Mouse (Mus musculus) right cerebral cortex, adult 2 months (tissue): Measurements from ENCODE around the gene Rps6kc1.
A peak's percentile ranks its signal among the peaks of the same experiment; 100 is the strongest.

ENCODE experiments used
- DNase-seq, 2 experiments: peaks; one replicate each; pipeline ENCODE4 v3.0.0; 2021 to 2022; ENCODE audit warnings: low spot score in 2 of 2

Gene Rps6kc1

DNA sequence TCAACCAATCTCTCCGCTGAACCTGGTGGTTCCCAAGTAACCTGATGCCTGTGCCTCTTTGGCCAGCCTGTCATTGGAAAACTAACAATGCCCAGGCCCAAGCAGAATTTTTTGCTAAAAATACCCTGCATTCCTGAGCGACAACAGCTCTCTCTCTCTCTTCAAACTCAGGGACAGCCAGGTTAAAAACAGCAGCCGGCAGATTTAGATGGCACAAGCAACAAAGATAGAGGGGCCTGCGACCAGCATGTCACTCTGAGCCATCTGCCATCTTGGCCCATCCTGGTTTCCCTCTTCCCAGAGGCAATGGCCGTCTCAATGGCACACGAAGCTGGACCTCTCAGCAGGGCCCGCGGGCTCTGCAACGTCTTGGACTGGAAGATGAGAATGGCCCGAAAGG lies 242.5 kb downstream of the Rps6kc1 start:
- no peak for DNase-seq

GRCm38 (mm10) chr1:190667821-190668220 lies 243.7 kb downstream of the Rps6kc1 start:
- no peak for DNase-seq

DNA sequence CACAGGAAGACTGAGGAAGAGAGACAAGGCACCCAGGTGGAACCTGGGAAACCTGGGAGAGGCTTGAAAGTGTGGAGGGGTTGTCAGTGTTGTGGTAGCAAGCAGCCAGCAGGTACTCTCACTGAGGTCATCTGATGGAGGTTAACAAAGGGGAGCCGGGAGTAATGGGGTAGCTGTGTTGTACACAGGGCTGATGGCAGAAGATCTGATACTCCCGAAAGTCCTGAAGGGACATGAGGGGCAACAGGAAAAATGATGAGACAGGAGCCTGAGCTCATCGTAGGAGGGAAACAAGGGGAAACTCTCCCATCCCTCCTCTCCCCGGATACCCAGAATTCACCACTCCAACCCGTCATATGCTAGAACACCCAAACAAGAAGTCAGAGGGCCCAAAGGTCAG lies 244.2 kb downstream of the Rps6kc1 start:
- DNase-seq = no peak

DNA sequence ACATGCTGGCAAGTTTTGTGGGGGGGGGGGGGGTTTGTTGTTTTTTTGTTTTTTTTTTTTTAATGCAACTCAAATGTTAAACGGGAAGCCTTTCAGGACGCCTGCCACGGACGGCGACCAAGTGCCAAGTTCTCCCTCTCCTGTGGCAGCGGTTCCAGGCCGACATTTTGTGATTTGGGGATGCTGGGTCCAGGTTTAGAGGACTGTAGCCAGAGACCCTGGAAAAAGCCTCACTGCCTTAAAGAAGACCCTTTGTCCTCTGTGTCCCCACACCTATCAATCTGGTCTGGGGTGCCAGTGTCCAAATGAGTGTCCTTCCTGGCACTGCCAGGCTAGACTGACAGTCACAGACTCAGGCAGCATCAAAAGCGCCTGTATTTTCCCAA lies 246.1 kb downstream of the Rps6kc1 start:
- no peak for DNase-seq

DNA sequence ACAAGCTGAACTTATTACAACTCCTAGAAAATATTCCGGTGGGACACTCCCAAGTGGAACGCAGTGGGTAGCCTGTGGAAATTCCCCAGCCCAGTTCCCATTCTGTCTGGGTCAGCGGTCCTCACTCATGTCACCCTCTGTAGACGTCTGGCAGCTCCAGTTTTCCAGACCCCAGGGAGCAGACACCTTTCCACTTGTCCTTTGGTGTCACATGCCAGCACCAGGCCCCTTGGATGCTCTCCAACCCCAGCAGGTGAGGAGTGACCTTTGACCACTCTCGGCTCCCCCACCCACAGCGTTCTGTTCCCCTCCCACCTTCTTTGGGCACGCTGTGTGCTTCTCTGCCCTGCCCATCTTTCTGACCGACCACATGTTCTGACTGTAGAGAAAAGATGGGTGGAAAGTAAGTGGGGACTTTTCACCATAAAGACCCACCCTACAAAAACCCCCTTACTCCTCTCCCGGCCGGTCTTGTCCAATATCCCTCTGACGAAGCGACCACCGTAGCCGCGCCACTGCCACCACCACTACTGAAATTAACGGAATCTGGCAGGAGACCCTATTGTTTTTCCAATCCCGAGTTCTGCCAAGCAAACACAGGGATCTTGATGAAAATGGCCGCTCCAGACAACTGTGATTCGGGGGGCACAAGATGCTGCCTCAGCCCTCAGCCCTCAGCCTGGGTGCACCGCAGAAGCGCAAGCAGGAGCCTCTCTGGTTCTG lies 246.6 kb downstream of the Rps6kc1 start:
- no peak for DNase-seq

DNA sequence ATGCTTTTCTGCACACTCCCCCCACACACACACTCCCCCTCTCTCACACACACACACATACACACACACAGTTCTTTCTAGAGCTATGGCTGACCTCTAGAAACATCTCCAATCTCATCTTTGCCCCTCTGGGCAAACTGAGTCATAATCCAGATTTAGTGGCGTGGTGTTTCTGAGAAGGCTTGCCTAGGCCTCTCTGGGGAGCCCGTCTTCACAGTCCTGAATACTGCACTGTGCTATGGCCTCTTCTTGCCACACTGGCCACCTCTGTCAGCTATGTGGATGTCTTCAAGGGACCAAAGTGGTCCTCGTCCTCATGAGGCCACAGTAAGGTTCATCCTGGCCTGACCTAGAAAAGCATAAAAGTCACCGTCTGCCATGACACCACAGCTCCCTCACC lies 247.6 kb downstream of the Rps6kc1 start:
- no peak for DNase-seq

- no peak for DNase-seq
These were observed 248.8 kb downstream of the Rps6kc1 start for GRCm38 (mm10) chr1:190662736-190663135.

DNA sequence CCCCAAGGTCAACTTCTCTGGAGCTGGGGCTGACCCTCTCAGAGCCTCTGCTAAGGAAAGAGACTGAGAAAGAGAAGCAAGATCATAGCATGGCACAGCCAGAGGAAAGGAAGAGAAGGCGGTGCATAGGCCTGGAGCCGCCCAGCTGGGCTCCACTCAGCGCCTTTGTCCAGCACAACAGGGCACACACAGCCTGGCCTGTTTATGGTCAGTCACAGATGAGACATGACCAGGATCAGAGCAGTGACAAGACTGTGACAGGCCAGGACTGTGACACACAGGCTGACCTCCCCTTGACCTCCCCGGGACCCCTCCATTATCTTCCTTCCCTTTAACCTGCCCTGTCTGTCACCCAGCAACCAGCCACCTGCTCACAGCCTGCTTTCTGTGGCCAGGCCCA lies 249.8 kb downstream of the Rps6kc1 start:
- no peak for DNase-seq

DNA sequence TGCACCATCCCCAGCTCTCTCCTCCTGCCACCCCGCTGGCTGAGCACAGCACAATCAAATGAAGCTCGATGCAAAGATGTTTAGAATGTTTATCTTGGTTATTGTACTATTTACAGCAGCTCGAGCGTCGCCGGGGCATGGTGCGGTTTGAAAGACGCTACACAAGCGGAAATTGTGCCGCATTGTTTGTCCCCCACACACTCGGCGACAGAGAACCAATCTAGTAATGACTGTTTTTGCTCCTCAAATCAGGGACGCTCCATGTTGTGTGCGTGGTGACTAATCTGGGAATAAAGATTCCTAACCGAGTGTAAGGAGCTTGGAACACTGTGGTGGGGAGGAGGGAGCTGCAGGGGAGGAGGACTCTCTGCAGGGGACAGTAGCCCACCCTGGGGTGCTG lies 250.3 kb downstream of the Rps6kc1 start:
- DNase-seq = peak in 1 of 2 experiments; percentile 23

DNA sequence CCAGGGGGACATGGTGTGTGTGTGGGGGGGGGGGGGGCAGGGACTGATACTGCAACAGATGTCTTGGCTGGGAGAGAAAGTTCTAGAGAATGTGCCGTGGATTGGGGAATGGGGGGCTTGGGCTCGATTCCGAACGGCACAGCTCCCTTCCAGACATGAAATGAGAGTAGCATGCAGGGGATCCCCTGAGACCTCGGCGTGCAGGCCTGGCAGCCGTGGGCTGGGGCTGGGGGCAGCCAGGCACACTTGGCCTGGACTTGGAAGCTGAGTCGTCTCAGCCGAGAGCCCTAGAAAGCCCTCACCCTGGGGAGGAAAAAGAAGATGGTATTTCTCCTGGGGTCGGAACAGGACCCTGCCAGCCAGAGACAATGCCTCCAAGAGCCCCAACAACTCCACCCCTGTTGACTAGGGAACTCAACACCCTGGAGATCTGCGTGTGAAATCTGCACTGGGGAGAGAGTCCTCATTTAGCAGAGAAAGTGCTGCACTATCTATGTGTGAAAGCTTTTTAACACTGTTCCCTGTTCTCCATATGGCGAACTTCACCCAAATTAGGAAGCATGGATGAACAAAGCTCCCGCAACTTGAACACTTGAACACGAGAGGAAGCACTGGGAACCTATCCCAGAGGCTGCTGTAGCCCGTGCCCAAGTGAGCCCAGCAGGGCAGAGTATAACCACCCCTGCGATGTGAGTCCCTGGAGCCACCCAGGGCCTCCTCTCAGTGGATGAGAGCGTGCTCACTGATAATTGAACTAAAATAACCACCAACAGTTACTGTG lies 251.7 kb downstream of the Rps6kc1 start:
- DNase-seq = peak; percentile 52 to 56

DNA sequence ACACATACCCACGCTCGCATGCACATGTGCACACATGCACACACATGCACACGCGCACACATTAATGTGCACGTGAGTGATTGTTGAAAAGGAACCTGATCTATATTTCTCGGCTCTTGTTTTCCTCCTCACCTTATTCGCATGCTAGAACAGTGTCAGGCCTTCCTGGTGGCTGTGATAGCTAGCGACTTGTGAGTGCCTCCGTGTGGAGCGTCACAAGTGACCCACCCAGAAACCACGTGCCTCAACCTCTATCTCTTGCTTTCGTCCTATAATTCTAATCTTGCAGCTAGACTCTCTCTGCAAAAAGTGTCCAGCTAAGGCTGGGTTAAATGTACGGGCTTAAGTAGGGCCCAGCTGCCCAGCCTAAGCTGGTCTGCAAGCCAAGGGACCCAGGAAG lies 253.3 kb downstream of the Rps6kc1 start:
- DNase-seq = no peak

- no peak for DNase-seq
These were observed 255.5 kb downstream of the Rps6kc1 start for GRCm38 (mm10) chr1:190656089-190656488.

DNA sequence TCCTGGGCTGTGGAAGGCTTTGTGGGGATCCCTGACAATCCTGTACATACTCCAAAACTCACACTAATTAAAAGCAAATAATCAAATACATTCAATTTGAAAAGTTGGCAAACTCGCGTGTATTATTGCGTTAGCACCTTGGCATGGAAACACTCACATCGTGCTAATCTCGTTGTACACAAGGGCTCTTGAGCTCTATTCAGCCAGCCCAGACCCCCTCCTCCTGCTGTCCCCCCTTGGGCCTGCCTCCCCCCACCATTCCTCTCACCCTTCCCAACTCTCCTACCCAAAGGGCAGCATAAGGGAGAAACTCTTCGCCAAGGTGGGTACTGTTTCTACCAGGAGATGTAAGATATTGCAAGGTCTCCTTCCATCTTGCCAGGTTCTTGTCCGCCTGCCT lies 255.9 kb downstream of the Rps6kc1 start:
- no peak for DNase-seq

- peak in 1 of 2 experiments; percentile 26 for DNase-seq
These were observed 256.5 kb downstream of the Rps6kc1 start for GRCm38 (mm10) chr1:190655081-190655480.

DNA sequence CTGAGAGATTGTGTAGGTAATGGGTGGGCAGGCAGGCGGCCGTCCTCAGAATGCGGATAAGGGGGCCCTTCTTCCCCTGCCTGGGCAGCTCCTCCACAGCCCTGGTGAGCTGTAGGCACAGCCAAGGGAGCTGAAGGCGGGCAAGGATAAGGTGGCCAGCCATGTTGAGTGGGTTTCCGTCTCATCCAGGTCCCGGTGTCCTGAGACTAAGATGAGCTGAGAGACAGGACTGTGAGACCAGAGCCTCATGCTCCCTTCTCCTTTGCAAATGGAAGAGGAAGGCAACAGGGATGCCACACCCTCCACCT lies 256.9 kb downstream of the Rps6kc1 start:
- DNase-seq = no peak

GRCm38 (mm10) chr1:190653989-190654693 lies 257.4 kb downstream of the Rps6kc1 start:
- no peak for DNase-seq

- no peak for DNase-seq
These were observed 258.5 kb downstream of the Rps6kc1 start for GRCm38 (mm10) chr1:190653081-190653480.
